Mouse (Mus musculus) urinary bladder, postnatal 36 days (tissue): ENCODE results near the gene Olfr1474.
"Not testable (repeated sequence)": the region's sequence is repeated elsewhere in the genome, so short reads cannot be mapped to it uniquely, and the experiment has no call there.

Source experiments
- DNase-seq, 2 experiments: peaks; one replicate each; pipeline ENCODE4 v3.0.0; 2022; ENCODE audit warnings: low spot score in 2 of 2, mixed read lengths in 1 of 2

The Olfr1474 gene

DNA sequence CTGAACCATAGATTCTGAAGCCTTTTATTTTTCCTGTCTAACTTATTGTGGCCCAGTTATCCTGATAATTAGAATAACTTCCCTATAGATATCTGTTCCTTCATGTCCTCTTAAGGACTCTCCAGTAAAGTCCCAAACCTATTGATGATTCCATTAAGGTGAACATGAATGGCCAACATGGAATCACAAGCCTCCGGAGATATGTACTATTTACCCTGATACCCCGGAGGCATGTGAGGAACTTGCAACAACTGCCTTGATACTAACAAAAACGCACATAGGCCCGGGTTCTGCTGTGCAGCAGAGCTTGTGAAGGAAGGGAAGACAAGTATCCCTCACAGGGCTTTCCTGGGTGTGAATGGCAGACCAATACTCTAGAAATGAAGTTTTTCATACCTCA, at the start of gene Olfr1474:
Gene Olfr1474 (plus strand): TSS at position 301 of the 400 bp plus-strand sequence.
- not testable (repeated sequence) for DNase-seq

DNA sequence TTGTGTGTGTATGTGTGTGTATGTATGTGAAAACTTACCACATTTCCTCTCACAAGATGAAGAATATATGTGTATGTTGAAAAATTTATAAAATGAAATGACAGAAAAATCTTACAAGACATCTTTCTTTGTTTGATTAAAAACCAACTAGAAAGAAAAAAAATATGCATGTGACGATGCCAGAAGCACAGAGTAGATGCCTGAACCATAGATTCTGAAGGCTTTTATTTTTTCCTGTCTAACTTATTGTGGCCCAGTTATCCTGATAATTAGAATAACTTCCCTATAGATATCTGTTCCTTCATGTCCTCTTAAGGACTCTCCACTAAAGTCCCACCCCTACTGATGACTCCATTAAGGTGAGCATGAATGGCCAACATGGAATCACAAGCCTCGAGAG, 26.3 kb upstream of the Olfr1474 start, which contains the start of gene Olfr1471:
Gene Olfr1471 (plus strand): TSS at position 301 of the 400 bp plus-strand sequence.
- not testable (repeated sequence) for DNase-seq

DNA sequence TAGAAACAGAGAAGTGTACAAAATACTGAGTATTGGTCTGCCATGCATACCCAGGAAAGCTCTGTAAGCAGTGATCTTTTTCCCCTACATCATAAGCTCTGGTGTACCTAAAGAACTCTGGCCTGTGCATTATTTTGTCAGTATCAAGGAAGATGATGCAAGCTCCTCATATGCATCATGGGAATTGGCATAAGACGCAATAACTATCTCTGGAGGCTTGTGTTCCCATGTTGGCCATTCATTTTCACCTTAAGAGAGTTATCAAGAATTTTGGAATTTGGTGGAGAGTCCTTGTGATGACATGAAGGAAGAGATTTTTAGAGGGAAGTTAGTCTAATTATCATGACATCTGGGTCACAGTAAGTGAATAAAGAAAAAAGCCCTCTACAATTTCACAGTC, 13.4 kb upstream of the Olfr1474 start, which contains the start of gene Olfr1472:
Gene Olfr1472 (minus strand): TSS at position 101 of the 400 bp plus-strand sequence.
- DNase-seq = no peak

DNA sequence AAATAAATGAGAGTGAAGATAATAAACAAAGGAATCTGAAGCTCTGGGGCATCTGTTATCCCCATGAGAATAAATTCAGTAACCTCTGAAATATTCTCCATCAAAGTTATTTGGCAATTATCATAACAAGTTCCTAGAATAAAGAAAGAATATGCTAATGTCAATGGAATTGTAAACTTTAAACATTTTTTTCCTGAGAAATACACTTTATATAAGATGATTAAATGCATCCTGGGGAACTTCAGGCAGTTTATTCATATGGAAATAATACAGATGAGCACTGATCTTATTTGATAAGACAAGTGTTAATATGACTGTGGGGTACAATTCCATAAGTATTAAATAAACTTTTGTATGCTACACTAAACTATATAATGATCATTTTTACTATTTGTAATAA, 10.7 kb downstream of the Olfr1474 start, which contains the start of gene Olfr1475:
Gene Olfr1475 (minus strand): TSS at position 101 of the 400 bp plus-strand sequence.
- DNase-seq = no peak

DNA sequence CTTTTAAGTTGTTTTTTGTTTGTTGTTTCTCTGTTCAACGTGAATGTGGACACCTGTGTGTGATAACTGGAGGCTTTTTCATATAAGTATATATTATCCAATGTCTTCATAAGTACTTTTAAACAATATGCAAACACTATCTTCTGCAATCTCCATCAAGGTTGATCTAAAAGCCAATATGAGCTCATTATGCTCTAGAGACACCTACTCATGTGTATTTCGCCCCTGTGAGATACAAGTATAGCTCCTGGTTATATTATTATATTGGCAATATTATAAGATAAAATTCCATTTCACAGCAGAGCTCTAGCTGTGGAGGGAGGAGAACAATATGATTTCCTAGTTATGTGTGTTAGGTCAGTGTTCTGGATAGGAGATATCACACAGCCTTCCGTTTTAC, 30.9 kb downstream of the Olfr1474 start, which contains the start of gene Olfr1477:
Gene Olfr1477 (plus strand): TSS at position 301 of the 400 bp plus-strand sequence.
- no peak for DNase-seq
